Mouse (Mus musculus): Measurements from ENCODE around the gene Gse1. TPM values are rescaled to one million over a fixed set of nuclear protein-coding genes. Genes with fewer than 3 reads are reported as not detected.

Gse1 gene
- polyA plus RNA-seq, 1 experiment from 2014 or later = 10.8 TPM

- Histone ChIP-seq H3K4me1 (peaks cover 68% of the 10 kb centered on the region), H3K27ac (no peak overlapping the region), H3K4me2 (no peak overlapping the region)
Measured at GRCm38 (mm10) chr8:120530954-120531656, 302.8 kb downstream of the Gse1 start.

GRCm38 (mm10) chr8:120531775-120532516, 303.7 kb downstream of the Gse1 start:
- H3K27me3 ChIP-seq (replicated peaks) = no peaks in the 10 kb centered on the region
- no peak overlapping the region for H3K4me3 ChIP-seq (replicated peaks)
- no peaks in the 10 kb centered on the region for H3K9me3 ChIP-seq
- H3K36me3 ChIP-seq = no peaks in the 10 kb centered on the region
- H3K4me1 ChIP-seq = peaks cover 68% of the 10 kb centered on the region
- no peak for ATAC-seq (ENCODE audit: insufficient read depth, low FRiP score, low read depth)
- no peak overlapping the region for H3K9ac ChIP-seq
- WGBS = 68% methylated on average over 10 of the region's 10 CpGs
- H3K4me2 ChIP-seq = 0 out of 2 replicates have a peak overlapping the region, but pooled peaks have one; percentile 13
- H3K27ac ChIP-seq = peak overlapping the region; percentile 73

More at GRCm38 (mm10) chr8:120530954-120531656, 302.8 kb downstream of the Gse1 start:
- no peaks in the 10 kb centered on the region for H3K36me3 ChIP-seq
- WGBS = 58% methylated on average over 16 of the region's 16 CpGs
- no peaks in the 10 kb centered on the region for H3K27me3 ChIP-seq (replicated peaks)
- H3K4me3 ChIP-seq (replicated peaks) = no peak overlapping the region
- no peak overlapping the region for H3K9ac ChIP-seq
- no peak for ATAC-seq (ENCODE audit: insufficient read depth, low FRiP score, low read depth)
- H3K9me3 ChIP-seq = no peaks in the 10 kb centered on the region

GRCm38 (mm10) chr8:120532517-120533215, 304.4 kb downstream of the Gse1 start:
- H3K4me3 ChIP-seq (replicated peaks) = no peak overlapping the region; the same call in 1 of the 2 replicates
- WGBS = 7% methylated on average over 29 of the region's 29 CpGs
- ATAC-seq (ENCODE audit: insufficient read depth, low FRiP score, low read depth) = no peak
- no peaks in the 10 kb centered on the region for H3K27me3 ChIP-seq (replicated peaks)
- H3K4me1 ChIP-seq = peaks cover 67% of the 10 kb centered on the region
- no peaks in the 10 kb centered on the region for H3K36me3 ChIP-seq
- no peak overlapping the region for H3K9ac ChIP-seq
- H3K27ac ChIP-seq = peak overlapping the region; percentile 73
- peak overlapping the region; percentile 33 for H3K4me2 ChIP-seq
- no peaks in the 10 kb centered on the region for H3K9me3 ChIP-seq

DNA sequence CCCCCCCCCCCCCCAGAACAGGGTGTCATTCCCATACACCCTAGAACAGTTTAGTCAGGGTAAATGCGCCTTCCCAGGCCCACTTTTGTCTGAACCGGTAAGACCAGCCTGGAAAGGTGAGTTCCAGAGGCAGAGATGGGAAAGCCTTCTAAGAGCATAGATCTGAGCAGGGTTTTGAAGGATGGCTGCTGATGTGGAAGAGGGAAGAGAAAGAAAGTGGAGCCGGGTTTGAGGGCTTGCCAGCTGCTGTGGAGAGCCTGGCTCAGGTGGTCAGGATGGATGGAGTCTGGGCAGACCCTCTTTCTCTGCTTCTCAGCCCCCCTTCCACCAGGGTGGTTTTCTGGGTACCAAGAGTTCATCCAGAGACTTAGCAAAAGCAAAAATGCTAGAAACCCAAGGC, 305.1 kb downstream of the Gse1 start:
- Histone ChIP-seq H3K36me3 (no peaks in the 10 kb centered on the region), H3K4me1 (peaks cover 71% of the 10 kb centered on the region), H3K4me3 (replicated peaks) (no peak overlapping the region), H3K4me2 (no peak overlapping the region), H3K9ac (no peak overlapping the region), H3K27ac (0 out of 2 replicates have a peak overlapping the region, but pooled peaks have one; percentile 72), H3K27me3 (replicated peaks) (no peaks in the 10 kb centered on the region), H3K9me3 (no peaks in the 10 kb centered on the region)
- ATAC-seq (ENCODE audit: insufficient read depth, low FRiP score, low read depth) = no peak
- WGBS = 60% methylated on average over 3 of the region's 3 CpGs

DNA sequence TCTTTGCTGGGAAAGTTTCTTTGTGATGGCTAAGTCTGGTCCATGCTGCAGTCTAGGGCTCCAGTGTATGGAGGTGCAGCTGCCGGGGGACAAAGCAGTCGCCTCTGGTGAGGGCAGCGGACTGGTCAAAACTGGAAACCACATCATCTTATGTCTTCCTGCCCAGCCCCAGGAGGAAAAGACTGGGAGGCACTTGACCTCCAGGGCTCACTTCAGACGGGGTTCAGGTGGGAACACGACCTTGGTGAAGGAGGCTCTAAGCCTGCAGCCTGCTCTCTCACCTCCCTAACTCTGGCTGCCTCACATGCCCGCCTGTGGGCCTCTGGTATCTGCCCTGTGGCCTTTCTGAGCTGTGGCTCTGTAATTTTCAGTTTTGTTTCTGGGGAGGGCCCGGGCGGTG, 305.8 kb downstream of the Gse1 start:
- Histone ChIP-seq H3K9me3 (no peaks in the 10 kb centered on the region), H3K4me3 (replicated peaks) (no peak overlapping the region), H3K27ac (no peak overlapping the region), H3K36me3 (no peaks in the 10 kb centered on the region), H3K4me2 (no peak overlapping the region), H3K4me1 (peaks cover 74% of the 10 kb centered on the region), H3K9ac (no peak overlapping the region), H3K27me3 (replicated peaks) (no peaks in the 10 kb centered on the region)
- 51% methylated on average over 8 of the region's 8 CpGs for WGBS
- ATAC-seq (ENCODE audit: insufficient read depth, low FRiP score, low read depth) = no peak

- H3K27me3 ChIP-seq (replicated peaks) = no peaks in the 10 kb centered on the region
- 12% methylated on average over 14 of the region's 14 CpGs for WGBS
- H3K27ac ChIP-seq = peak overlapping the region; percentile 94; the same call in 1 of the 2 replicates
- ATAC-seq (ENCODE audit: insufficient read depth, low FRiP score, low read depth) = peak; percentile 41; the same call in 1 of the 2 replicates
- peaks cover 80% of the 10 kb centered on the region for H3K4me1 ChIP-seq
- no peaks in the 10 kb centered on the region for H3K36me3 ChIP-seq
- 0 out of 2 replicates have a peak overlapping the region, but pooled peaks have one; percentile 1 for H3K4me3 ChIP-seq (replicated peaks)
- no peaks in the 10 kb centered on the region for H3K9me3 ChIP-seq
- H3K9ac ChIP-seq = no peak overlapping the region
- H3K4me2 ChIP-seq = peak overlapping the region; percentile 99
Measured at GRCm38 (mm10) chr8:120534504-120535368, 306.5 kb downstream of the Gse1 start.

DNA sequence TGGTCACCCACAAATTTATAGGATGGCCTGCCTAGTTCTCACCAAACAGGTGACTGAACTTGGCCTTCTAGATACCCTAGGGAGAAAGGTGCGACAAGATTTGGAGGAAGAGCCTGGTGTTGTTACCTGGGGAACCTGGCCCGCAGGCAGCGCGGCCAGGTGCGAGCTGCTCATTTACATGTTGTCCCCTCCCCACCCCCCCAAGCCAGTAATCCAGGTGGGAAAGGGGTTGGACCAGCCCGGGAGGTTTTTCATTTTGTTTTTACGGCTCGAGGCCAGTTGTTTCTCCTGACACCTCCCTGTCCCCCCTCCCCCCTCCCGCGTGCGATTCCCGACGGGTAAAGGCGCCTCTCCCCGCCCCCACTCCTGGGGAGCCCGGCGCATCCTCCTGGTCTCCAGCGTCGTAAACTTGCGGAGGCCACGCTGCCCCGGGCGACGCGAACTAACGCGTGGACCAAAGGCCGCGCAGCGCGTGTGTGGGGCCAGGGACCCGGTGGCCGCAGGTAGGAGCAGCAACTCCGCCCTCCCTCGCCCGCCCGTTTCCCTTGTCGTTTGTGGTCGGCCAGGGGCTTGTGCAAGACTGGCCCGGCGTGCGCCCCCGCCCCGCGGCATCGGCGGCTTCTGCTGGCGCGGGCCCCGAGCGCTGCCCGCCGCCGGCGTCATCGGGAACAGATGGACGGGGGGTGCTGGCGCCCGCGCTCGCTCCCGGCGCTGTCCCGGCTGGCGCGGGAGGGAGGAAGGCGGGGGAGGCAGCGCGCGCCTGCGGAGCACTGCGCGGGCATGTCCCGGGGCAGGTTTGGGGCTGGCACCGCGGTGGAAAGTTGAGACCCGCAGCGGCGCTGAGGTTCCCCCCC, 307.4 kb downstream of the Gse1 start:
- H3K36me3 ChIP-seq = no peaks in the 10 kb centered on the region
- H3K4me1 ChIP-seq = peaks cover 90% of the 10 kb centered on the region
- peak overlapping the region; percentile 99 for H3K4me2 ChIP-seq
- H3K4me3 ChIP-seq (replicated peaks) = peak overlapping the region; percentile 63
- ATAC-seq (ENCODE audit: insufficient read depth, low FRiP score, low read depth) = no peak
- under 1% methylated on average over 77 of the region's 79 CpGs for WGBS
- peak overlapping the region; percentile 94 for H3K27ac ChIP-seq
- H3K9me3 ChIP-seq = no peaks in the 10 kb centered on the region
- no peaks in the 10 kb centered on the region for H3K27me3 ChIP-seq (replicated peaks)
- peak overlapping the region; percentile 37; the same call in 1 of the 2 replicates for H3K9ac ChIP-seq

DNA sequence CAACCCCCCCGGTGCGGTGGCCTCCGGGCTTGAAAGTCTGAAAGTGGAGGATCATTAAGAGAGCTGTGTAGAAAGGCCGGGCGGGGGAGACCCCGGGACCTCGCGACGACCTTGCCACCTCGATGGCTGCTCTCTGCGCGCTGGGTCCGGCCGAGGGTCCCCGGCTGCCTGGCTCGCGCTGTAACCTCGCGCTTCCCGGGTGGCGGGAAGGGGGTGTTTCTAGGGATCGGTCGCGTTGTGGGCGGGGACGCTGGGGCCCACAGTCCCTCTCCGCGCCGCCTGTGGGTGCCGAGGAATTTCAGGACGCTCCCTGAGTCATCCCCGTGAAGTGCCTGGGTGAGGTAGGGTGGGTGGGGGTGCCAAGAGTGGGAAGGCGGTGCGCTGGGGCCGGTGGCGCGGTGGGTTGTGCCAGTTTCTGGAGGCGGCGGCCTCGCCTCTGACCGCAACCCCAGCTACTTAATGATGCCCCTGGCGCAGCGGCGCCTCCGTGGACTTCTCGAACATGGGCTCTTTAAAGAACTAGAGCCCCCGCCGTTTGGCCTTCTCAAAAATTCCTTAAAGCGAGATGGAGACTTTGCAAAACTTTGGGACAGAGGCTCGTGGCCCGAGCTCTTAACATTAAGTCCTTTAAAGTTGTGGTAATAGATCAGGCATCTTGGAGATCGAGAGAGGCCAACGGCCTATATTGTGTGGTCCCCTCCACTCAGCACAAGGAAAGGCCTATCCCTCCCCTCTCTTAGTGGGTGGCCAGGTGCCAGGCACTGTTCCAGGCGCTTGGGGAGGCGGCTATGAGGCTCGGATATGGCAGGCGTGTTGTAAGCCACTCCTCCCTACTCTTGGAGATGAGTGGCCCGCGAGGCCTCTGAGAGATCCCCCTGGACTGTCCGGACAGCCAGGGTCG, 308.3 kb downstream of the Gse1 start:
- H3K4me1 ChIP-seq = peaks cover 87% of the 10 kb centered on the region
- no peaks in the 10 kb centered on the region for H3K9me3 ChIP-seq
- H3K4me3 ChIP-seq (replicated peaks) = peak overlapping the region; percentile 63
- peak; percentile 10 for ATAC-seq (ENCODE audit: insufficient read depth, low FRiP score, low read depth)
- WGBS = 1% methylated on average over 61 of the region's 61 CpGs
- H3K27me3 ChIP-seq (replicated peaks) = no peaks in the 10 kb centered on the region
- H3K4me2 ChIP-seq = peak overlapping the region; percentile 99
- H3K27ac ChIP-seq = peak overlapping the region; percentile 94
- H3K36me3 ChIP-seq = no peaks in the 10 kb centered on the region
- peak overlapping the region; percentile 37 for H3K9ac ChIP-seq

DNA sequence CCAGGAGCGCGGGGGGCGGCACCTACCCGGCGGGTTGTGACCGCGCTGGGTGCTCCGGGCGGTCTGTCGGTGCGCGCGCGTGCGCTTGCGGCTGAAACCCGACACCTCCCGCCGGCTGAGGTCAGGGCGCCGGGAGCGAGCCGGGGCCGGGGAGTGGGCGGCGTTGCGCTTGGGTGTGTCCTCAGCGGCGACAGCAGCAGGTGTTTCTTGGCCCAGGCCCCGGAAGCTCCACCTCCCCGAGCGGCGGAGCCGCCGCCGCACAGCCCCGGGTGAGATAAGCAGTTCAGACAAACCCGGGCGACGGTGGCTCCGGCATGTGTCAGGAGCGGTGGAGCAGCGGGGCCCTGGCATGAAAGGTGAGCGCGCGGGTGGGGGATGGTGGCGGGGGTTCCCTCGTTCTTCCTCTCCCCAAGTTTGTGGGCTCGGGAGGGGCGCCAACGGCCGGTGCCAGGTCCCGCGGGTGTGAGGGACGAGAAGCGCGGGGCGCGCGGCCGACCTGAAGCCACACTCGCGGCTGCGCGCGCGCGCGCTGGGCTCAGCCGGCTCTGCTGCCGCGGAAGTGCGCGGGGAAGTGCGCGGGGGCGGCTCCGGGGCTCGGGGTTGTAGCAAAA, 309.1 kb downstream of the Gse1 start:
- no peaks in the 10 kb centered on the region for H3K36me3 ChIP-seq
- H3K27ac ChIP-seq = peak overlapping the region; percentile 94
- no peaks in the 10 kb centered on the region for H3K27me3 ChIP-seq (replicated peaks)
- under 1% methylated on average over 79 of the region's 79 CpGs for WGBS
- H3K4me3 ChIP-seq (replicated peaks) = peak overlapping the region; percentile 63
- ATAC-seq (ENCODE audit: insufficient read depth, low FRiP score, low read depth) = peak; percentile 80
- H3K4me2 ChIP-seq = peak overlapping the region; percentile 99
- H3K4me1 ChIP-seq = peaks cover 84% of the 10 kb centered on the region
- peak overlapping the region; percentile 69 for H3K9ac ChIP-seq
- H3K9me3 ChIP-seq = no peaks in the 10 kb centered on the region

Data from stomach, embryonic 15.5 days (tissue).